Mouse (Mus musculus) heart, embryonic 11.5 days (tissue): ENCODE measurements around the gene Hps3. TPM values are rescaled to one million over a fixed set of nuclear protein-coding genes. Genes with fewer than 3 reads are reported as not detected.
"Not testable (repeated sequence)": the region's sequence is repeated elsewhere in the genome, so short reads cannot be mapped to it uniquely, and the experiment has no call there.

Source experiments
- ATAC-seq: fragments of 200-750 bp; cut with Nextera tagmentation; replicated peaks from 2 replicates; pipeline ENCODE4 v1.8.0; 2017; ENCODE audit warnings: moderate library complexity; ENCODE audit not compliant: insufficient number of reproducible peaks, low FRiP score, low TSS enrichment
- H3K27ac ChIP-seq: fragments of 300-500 bp; sonication (generic); 2 replicates; pipeline ENCODE4 v1.5.1; 2014; ENCODE audit warnings: mild to moderate bottlenecking, low read depth, low read length
- H3K27me3 ChIP-seq: fragments of 300-500 bp; sonication (generic); 2 replicates; pipeline ENCODE4 v1.6.1; 2014; ENCODE audit warnings: mild to moderate bottlenecking, low read length, mixed read lengths; ENCODE audit not compliant: control insufficient read depth, insufficient read depth
- H3K36me3 ChIP-seq: fragments of 300-500 bp; sonication (generic); 2 replicates; pipeline ENCODE4 v1.6.1; 2014; ENCODE audit warnings: mild to moderate bottlenecking, low read length, moderate library complexity, mixed read lengths; ENCODE audit not compliant: control insufficient read depth, insufficient read depth
- H3K4me1 ChIP-seq: fragments of 300-500 bp; sonication (generic); 2 replicates; pipeline ENCODE4 v1.6.1; 2014; ENCODE audit warnings: low read length; ENCODE audit not compliant: control insufficient read depth, insufficient read depth
- H3K4me2 ChIP-seq: fragments of 300-500 bp; sonication (generic); 2 replicates; pipeline ENCODE4 v1.6.1; 2014; ENCODE audit warnings: mild to moderate bottlenecking, moderate library complexity
- H3K4me3 ChIP-seq: fragments of 300-500 bp; sonication (generic); 2 replicates; pipeline ENCODE4 v1.5.1; 2014; ENCODE audit warnings: low read depth, low read length
- H3K9ac ChIP-seq: fragments of 300-500 bp; sonication (generic); 2 replicates; pipeline ENCODE4 v1.6.1; 2014; ENCODE audit warnings: mild to moderate bottlenecking, low read depth, low read length, moderate library complexity
- H3K9me3 ChIP-seq: fragments of 300-500 bp; sonication (generic); replicated peaks from 2 replicates; pipeline ENCODE4 v1.6.1; 2016; ENCODE audit warnings: low read length; ENCODE audit not compliant: control insufficient read depth
- WGBS: fragments of 180-500 bp; shearing (Covaris S2); extraction: QIAGEN DNeasy Blood & Tissue Kit; methylation state at CpG from one replicate; pipeline ENCODE4 v1.1.7; 2014; ENCODE audit not compliant: insufficient replicate concordance; 5-methylcytosine and 5-hydroxymethylcytosine counted together
- polyA plus RNA-seq: library from polyadenylated mRNA; unstranded; fragments of >200 nt; fragmentation: Nextera tagmentation; extraction: Ambion mirVana; gene quantifications from 2 replicates; pipeline ENCODE4 v1.2.1, GENCODE M21; 2014

Hps3 gene
- polyA plus RNA-seq, 1 experiment from 2014 or later, result 10.0 TPM

- no peak for ATAC-seq
- Histone ChIP-seq H3K4me3 (no peak overlapping the region), H3K4me2 (no peak overlapping the region), H3K4me1 (no peaks in the 10 kb centered on the region), H3K27me3 (no peaks in the 10 kb centered on the region), H3K27ac (no peak overlapping the region), H3K36me3 (peaks cover 4% of the 10 kb centered on the region; the same call in 1 of the 2 replicates), H3K9me3 (no peaks in the 10 kb centered on the region), H3K9ac (no peak overlapping the region)
- whole genome bisulfite sequencing, result 89% methylated on average over 2 of the region's 2 CpGs
Observed at GRCm38 (mm10) chr3:20014454-20014853, 20.7 kb downstream of the Hps3 start.

DNA sequence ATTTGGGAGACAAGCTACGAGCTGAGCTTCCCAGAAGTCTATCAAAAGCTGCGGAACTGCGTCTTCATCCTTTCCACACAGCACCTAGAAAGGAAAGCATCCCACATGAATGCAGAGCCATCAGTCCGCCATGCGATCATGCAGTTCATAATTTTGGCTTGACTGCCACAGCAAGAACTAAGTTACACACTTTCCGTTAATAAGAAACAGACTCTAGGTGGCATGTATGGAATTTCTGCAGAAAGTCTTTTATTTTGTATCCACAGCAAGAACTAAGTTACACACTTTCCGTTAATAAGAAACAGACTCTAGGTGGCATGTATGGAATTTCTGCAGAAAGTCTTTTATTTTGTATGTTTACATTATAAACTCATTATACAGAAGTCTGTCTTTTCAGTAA is 24.2 kb downstream of the Hps3 start:
- H3K9ac ChIP-seq, H3K27me3 ChIP-seq, H3K27ac ChIP-seq, H3K4me1 ChIP-seq, H3K9me3 ChIP-seq, H3K36me3 ChIP-seq, H3K4me3 ChIP-seq, H3K4me2 ChIP-seq, ATAC-seq: not testable (repeated sequence)
- 83% methylated on average over 7 of the region's 7 CpGs for WGBS

DNA sequence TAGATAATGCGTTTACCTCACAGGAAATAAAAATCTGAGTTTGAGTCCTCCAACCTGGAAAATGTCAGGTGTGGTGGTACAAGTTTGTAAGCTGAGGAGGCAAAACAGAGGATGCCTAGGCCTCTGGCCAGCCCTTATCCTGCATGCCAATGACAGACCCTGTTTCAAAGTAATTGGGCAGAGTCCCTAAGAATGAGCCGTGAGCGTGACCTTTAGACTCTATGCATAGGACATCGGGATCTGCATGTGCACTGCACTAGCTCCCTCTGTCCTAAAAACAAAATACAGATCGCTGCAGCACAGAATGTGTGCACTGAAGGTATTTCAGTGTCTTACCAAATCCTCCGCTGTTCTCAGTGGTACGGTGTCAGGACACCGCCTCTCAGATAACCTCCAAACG is 24.7 kb downstream of the Hps3 start:
- Histone ChIP-seq H3K27ac (no peak overlapping the region), H3K9me3 (no peaks in the 10 kb centered on the region), H3K36me3 (no peaks in the 10 kb centered on the region), H3K4me2 (no peak overlapping the region), H3K27me3 (no peaks in the 10 kb centered on the region), H3K4me3 (no peak overlapping the region), H3K9ac (no peak overlapping the region), H3K4me1 (no peaks in the 10 kb centered on the region)
- 89% methylated on average over 9 of the region's 9 CpGs for WGBS
- no peak for ATAC-seq

DNA sequence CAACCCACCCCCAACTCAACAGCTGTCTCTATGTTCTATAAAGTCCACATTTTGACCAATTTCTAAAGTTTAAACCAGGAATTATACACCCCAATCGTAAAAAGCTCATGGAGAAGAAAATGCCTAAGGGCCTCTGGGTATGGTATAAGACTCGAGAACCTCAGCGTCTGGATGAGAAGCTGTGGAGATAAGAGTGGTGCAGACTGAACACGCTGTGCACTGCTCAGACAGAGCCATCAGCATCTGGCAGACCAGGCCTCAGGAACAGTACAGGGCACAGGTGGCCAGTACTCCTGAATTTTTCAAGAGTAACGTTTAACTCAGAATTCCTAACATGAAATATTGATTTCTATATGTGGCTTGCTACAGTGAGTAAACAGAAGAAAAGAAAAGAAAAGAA is 27.4 kb downstream of the Hps3 start:
- ATAC-seq, result no peak
- H3K36me3 ChIP-seq, result no peaks in the 10 kb centered on the region; the same call in 1 of the 2 replicates

DNA sequence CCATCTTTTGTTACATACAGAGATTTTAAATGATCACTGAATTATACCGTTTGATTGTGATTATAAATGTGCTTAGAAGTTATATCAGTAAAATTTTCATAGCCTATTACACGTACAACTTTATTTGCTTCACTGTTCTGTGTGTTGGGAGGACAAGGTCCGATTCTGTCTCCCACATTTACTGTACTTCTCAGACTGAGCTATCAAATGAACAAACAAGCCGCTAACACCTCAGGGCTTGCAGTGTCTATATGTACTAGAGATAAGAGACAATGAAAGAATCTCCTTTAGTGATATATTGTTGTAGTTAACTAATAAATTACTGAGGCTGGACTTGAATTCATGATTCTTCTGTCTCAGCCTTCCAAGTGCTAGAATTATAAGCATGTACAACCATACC is 27.8 kb downstream of the Hps3 start:
- ATAC-seq, result no peak
- 86% methylated on average over 4 of the region's 4 CpGs for whole genome bisulfite sequencing
- no peaks in the 10 kb centered on the region for H3K4me1 ChIP-seq
- no peak overlapping the region for H3K27ac ChIP-seq
- no peak overlapping the region for H3K4me2 ChIP-seq
- no peaks in the 10 kb centered on the region for H3K27me3 ChIP-seq
- H3K9me3 ChIP-seq, result no peaks in the 10 kb centered on the region
- H3K36me3 ChIP-seq, result no peaks in the 10 kb centered on the region; the same call in 1 of the 2 replicates
- no peak overlapping the region for H3K4me3 ChIP-seq
- no peak overlapping the region for H3K9ac ChIP-seq

More for the DNA sequence above, 27.4 kb downstream of the Hps3 start:
- H3K27ac ChIP-seq, result no peak overlapping the region
- WGBS, result 65% methylated on average over 5 of the region's 5 CpGs
- H3K4me2 ChIP-seq, result no peak overlapping the region
- no peak overlapping the region for H3K4me3 ChIP-seq
- H3K9me3 ChIP-seq, result no peaks in the 10 kb centered on the region
- H3K4me1 ChIP-seq, result no peaks in the 10 kb centered on the region
- no peaks in the 10 kb centered on the region for H3K27me3 ChIP-seq
- H3K9ac ChIP-seq, result no peak overlapping the region

DNA sequence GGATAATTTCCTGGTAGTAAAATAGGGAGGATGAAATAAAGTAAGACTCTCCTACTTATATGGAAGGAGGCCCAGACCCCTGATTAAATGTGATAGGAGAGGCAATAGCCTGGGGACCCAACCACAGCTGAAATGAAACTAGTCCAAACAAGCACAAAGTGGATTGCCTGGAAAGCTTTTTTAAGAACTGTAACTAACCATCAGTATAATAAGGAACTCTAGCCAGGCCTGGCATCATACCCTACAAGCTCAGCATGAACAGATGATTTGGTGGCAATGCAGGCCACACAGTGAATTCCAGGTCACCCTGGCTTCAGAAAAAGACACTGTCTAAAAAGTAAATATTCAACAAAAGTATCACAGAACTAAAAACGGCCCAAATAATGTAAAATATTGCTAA is 29.5 kb downstream of the Hps3 start:
- H3K9me3 ChIP-seq, result no peaks in the 10 kb centered on the region
- H3K27me3 ChIP-seq, result no peaks in the 10 kb centered on the region
- no peak overlapping the region for H3K4me3 ChIP-seq
- H3K27ac ChIP-seq, result no peak overlapping the region
- H3K4me1 ChIP-seq, result no peaks in the 10 kb centered on the region
- no peak overlapping the region for H3K9ac ChIP-seq
- no peaks in the 10 kb centered on the region; the same call in 1 of the 2 replicates for H3K36me3 ChIP-seq
- 54% methylated on average over 1 of the region's 1 CpGs for WGBS
- H3K4me2 ChIP-seq, result no peak overlapping the region
- ATAC-seq, result no peak

GRCm38 (mm10) chr3:20004422-20004821 is 30.7 kb downstream of the Hps3 start:
- Histone ChIP-seq H3K4me3 (no peak overlapping the region), H3K4me1 (no peaks in the 10 kb centered on the region), H3K9me3 (no peaks in the 10 kb centered on the region), H3K27me3 (no peaks in the 10 kb centered on the region), H3K9ac (no peak overlapping the region), H3K27ac (no peak overlapping the region), H3K36me3 (no peaks in the 10 kb centered on the region; the same call in 1 of the 2 replicates), H3K4me2 (no peak overlapping the region)
- 86% methylated on average over 8 of the region's 8 CpGs for WGBS
- ATAC-seq, result no peak

GRCm38 (mm10) chr3:20002786-20003185 is 32.3 kb downstream of the Hps3 start:
- 78% methylated on average over 5 of the region's 5 CpGs for WGBS

DNA sequence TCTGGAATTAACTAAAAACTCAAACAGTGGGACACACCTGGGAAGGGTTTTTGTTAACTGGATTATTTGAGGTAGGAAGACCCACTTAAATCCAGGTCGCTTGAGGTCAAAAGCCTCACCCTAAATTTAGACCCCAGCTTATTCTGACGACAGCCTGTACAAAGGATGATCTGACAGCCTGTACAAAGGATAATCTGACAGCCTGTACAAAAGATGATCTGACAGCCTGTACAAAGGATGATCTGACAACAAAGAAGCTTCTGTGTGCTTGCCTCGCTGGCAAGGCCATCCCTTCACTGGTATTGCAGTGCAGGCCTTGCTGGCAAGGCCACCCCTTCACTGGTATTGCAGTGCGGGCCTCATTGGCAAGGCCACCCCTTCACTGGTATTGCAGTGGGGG is 34.3 kb downstream of the Hps3 start:
- H3K4me1 ChIP-seq, result no peaks in the 10 kb centered on the region
- peaks cover 4% of the 10 kb centered on the region; the same call in 1 of the 2 replicates for H3K36me3 ChIP-seq
- no peak overlapping the region for H3K4me3 ChIP-seq
- no peak for ATAC-seq
- H3K9ac ChIP-seq, result no peak overlapping the region
- no peaks in the 10 kb centered on the region for H3K9me3 ChIP-seq
- WGBS, result 76% methylated on average over 4 of the region's 4 CpGs
- no peak overlapping the region for H3K4me2 ChIP-seq
- no peak overlapping the region for H3K27ac ChIP-seq
- no peaks in the 10 kb centered on the region for H3K27me3 ChIP-seq

More at GRCm38 (mm10) chr3:20002786-20003185, 32.3 kb downstream of the Hps3 start:
- H3K4me2 ChIP-seq, result no peak overlapping the region
- ATAC-seq, result no peak
- H3K4me1 ChIP-seq, result no peaks in the 10 kb centered on the region
- H3K27ac ChIP-seq, result no peak overlapping the region
- H3K36me3 ChIP-seq, result no peaks in the 10 kb centered on the region; the same call in 1 of the 2 replicates
- H3K9me3 ChIP-seq, result no peaks in the 10 kb centered on the region
- no peak overlapping the region for H3K9ac ChIP-seq
- H3K27me3 ChIP-seq, result no peaks in the 10 kb centered on the region
- no peak overlapping the region for H3K4me3 ChIP-seq
